Mouse (Mus musculus) spleen, adult 2 months (tissue): Measurements from ENCODE around the gene Syce2.

Experiments
- CTCF ChIP-seq: fragments of 200-500 bp; IDR thresholded peaks from 2 replicates; pipeline ENCODE4 v1.5.1; 2011; ENCODE audit warnings: mild to moderate bottlenecking, inconsistent platforms; ENCODE audit not compliant: insufficient read depth, insufficient read length, insufficient replicate concordance; ENCODE audit errors: extremely low read depth
- POLR2A ChIP-seq: fragments of 200-500 bp; IDR thresholded peaks from 2 replicates; pipeline ENCODE4 v1.6.1; 2011; ENCODE audit warnings: low read depth, low read length, inconsistent platforms

DNA sequence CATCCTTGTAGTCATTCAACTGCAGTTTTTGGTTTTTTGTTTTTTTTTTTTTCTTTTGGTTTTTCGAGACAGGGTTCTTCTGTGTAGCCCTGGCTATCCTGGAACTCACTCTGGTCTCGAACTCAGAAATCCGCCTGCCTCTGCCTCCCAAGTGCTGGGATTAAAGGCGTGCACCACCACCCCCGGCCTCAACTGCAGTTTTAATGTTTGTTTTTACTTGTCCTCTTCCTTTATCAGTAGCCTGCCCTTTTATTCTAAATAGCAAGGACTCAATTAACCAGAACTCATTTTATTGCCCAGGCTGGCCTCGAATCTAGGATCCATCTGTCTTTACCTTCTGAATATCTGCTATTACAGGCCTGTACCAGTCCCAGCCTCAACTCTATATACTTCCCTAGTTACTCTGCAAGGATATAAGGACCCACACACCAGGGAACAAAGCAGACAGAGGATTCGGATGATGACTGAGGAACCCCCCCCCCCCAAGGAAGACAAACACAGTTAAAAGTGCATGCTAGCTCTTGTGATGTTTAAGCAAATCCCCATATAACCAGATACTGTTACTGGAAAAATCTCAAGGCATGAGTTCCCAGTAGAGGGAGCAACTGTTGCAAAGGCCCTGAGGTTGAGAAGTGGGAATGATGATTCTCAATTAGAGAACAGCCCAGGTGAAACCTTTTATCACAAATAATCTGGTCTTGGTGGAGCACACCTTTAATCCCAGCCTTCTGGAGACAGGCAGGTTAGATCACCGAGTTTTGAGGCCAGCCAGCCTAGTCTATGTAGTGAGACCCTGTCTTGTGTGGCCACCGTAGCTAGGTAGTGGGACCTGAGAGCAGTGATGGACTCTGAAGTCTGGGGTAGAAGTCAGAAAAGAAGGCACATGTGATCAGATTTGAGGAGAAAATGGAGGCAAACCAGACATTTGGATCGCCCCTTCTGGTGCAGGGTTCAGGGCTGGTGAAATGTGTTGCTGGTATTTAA lies 38.9 kb upstream of the Syce2 start:
- TF ChIP-seq CTCF: no peak
- no peak for TF ChIP-seq POLR2A
